Mouse (Mus musculus): ENCODE data around the gene Adam12.

Adam12 gene

GRCm38 (mm10) chr7:134231378-134232346 is at the start of gene Adam12:
Gene Adam12 (minus strand): TSS chr7:134232146.
- DNase-seq = no peak

DNA sequence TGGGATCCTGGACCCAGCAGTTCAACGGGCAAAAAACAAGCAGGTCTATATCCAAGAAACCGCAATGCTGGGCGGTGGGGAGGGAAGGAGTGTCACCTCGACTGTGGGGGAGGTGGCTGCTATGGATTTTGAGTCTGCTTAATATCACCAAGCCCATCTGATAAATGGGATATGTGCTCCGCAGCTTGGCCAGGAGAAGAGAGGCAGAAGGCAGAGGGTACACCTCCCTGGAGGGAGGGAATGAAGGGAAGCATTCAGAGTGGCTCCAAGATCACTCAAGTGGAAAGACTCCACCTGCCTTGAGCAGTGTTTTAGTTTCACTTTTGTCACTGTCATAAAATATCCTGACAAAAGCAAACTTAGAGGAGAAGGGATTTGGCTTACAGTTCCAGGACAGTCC is 41.0 kb upstream of the Adam12 start:
- DNase-seq = no peak

DNA sequence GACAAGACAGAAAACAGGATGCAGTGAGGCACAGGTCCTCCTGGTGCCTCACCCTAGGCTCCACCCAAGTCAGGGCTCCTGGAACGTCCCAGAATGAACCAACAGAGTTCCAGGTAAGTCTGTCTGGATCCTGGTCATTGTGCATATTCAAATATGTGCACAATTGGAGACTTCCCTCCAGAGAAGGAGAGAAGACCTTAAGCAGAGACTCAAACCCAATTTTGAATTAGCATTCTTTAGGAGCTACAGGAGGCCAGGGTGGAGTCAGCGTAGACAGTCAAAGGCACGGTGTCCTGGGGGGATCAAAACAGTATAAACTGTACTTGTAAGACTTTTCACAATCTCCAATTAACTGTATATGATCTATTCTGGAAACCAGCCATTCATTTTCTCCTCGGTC is 40.5 kb upstream of the Adam12 start:
- DNase-seq = no peak

DNA sequence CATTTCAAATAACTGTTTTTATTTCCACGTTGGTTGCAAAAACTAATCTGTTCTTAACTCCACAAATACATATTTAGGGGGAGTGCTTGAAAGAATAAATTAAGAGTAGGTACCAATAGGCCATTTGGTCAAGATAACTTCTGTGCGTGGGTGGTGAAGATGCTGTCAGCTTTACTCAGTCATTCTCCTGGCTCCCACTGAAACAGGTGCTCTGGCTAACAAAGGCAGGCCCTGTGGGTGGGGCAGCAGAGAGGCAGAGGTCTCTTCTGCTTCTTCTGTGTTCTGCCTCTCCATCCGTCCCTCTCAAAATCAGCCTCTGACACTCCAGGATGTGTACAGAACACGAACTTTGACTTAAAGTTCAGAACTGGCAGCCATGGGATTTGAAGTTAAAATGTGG is 33.8 kb upstream of the Adam12 start:
- no peak for DNase-seq

DNA sequence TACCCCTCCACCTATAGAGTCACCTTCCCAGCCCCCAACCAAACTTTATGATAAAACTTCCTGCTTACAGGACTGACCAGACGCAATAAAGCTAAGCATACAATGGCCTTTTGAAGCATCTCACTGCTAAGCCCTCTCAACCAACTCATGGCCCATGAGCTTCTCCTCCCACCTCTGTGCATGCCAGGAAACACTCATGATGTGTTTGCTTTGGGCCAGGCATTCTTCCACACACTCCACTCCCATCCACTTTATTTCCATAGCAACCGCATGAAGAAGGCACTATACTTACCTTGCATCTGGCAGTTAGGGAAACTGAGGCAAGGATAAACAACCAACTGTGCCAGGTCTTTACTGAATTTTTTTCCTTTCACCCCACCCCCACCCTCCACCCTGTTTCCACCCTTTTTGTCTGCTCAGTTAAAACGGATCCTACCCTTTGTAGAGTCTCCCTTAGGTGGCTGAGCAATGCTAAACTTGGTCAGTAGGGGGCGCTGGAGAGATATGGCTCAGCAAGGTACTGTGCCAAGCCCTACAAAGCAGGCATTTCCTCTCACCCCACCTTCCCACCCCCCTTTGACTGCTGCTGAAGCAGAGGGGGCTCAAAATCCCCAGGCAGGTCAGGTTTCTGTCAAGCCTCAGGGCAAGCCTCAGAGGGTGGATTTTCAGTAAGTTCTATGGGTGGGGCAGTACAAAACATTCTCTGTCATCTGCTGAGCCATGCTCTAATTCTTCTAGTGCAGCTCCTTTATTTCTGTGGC is 31.4 kb upstream of the Adam12 start:
- DNase-seq = peak; percentile 85

DNA sequence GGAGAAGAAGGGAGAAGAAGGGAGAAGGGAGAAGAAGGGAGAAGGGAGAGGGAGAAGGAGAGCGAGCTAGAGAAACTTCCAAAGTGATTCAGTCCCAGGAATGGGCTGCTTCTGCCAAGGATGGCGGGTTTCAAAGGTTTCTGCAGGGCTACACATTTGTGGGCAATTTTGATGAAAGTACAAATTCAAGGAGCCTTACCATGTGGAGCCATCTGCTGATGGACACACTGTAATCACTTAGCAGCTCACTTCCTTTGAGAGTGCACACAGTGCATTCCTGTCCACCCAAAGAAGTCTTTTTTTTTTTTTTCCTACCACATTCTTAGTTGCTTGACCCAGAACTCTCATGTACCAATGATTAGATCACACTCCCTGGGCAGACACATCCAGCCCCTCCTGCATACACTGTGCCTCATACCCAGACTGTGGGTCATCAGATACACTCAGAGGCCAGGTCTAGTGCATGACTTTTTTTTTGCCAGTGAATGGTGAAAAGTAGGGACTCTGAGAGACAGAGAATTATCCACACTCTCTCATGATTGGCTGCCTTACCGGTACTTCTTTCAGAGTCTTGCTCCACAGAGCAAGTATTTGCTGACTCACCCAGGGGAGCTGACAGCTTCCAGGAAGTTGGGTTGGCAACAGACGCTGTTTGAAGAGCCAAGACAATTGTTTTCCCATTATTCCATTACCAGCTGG is 29.2 kb upstream of the Adam12 start:
- DNase-seq = peak; percentile 79

DNA sequence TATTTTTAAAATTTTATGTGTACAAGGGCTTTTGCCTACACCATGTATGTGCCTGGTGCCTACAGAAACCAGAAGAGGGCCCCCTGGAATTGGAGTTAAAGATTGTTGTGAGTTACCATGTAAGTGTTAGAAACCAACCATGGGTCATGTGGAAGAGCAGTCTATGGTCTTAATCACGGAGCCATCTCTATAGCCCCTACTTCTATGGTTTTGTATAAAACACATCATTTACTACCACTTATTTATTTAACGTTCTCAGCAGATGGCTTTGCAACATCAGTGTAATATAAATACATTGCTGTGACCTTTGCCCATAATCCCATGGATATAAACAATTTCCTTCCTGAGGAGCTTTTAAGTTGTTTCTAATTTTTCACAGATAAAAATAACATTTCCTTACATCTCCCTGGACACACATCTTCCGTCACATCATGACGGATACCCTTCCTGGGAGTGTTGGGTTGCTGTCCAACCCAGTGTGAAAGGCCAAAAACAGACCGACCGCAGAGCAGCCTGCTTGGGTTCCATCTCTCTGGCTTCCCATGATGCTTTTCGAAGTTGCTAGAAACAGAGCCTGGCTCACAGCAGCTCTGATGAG is 18.4 kb upstream of the Adam12 start:
- peak; percentile 5 for DNase-seq

GRCm38 (mm10) chr7:134248041-134248440 is 16.1 kb upstream of the Adam12 start:
- no peak for DNase-seq

GRCm38 (mm10) chr7:134246624-134247023 is 14.7 kb upstream of the Adam12 start:
- no peak for DNase-seq

- peak; percentile 50 for DNase-seq
Measured at GRCm38 (mm10) chr7:134242773-134243172, 10.8 kb upstream of the Adam12 start.

DNA sequence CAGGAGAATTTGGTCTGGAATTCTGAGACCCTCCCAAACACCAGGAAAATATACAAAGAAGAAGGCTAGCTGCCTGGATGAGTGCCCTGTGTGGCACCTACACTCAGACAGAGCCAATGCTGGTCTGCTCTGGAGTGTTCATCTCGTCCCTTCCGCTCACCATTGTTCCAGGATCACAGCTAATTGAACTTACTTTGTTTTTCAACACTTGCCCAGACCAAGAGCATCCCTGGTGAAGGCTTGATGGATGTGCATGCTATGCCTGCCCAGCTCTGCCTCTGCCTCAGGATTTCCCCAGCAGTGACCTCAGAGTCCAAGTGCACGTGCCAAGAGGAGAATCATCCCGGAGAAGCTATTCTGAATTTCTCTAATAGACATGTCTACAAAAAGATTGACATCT is 9.3 kb upstream of the Adam12 start:
- DNase-seq = peak; percentile 50

- DNase-seq = peak; percentile 22
Measured at GRCm38 (mm10) chr7:134240579-134240978, 8.6 kb upstream of the Adam12 start.

DNA sequence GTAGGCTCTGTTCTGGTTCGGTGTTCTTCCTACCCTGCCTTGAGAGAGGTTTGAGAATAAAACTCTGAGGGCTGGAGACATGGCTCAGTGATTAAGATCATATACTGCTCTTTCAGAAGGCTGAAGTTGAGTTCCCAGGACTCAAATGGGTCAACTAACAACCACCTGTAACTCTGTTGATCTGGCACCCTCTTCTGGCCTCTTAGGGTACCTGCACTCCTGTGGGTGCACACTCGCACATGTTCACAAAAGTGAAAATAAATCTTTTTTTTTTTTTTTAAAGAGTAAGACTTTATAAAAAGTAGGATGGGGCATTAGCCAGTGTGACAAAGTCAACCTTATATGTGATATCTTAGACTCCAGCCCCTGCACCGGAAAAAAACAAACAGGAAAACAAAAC is 6.9 kb upstream of the Adam12 start:
- DNase-seq = no peak

- no peak for DNase-seq
Measured at GRCm38 (mm10) chr7:134237356-134237755, 5.4 kb upstream of the Adam12 start.

DNA sequence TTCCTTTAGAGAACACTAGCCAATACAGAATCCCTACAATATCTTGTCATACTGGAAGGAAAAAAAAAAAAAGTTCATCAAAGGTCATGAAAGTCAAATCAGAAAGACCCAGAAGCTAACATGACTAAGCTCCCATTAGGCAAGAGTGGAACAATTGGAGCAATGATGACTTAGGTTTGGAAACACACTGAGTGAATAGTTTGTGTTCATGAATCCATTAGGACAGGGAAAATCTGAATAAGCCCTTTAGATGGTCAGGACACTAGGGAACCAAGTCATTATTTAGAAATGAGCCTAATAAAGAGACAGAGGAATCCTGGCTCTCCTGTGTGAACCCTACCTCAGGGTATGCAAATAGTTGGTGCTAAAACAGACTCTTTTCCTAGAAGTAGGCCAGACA is 4.8 kb upstream of the Adam12 start:
- DNase-seq = no peak

GRCm38 (mm10) chr7:134235552-134235951 is 3.6 kb upstream of the Adam12 start:
- DNase-seq = no peak

- DNase-seq = no peak
Measured at GRCm38 (mm10) chr7:134230708-134231107, 1.2 kb downstream of the Adam12 start.

GRCm38 (mm10) chr7:134229899-134230298 is 2.0 kb downstream of the Adam12 start:
- no peak for DNase-seq

- peak; percentile 52 for DNase-seq
Measured at GRCm38 (mm10) chr7:134227773-134228455, 4.0 kb downstream of the Adam12 start.

- DNase-seq = no peak
Measured at GRCm38 (mm10) chr7:134227101-134227500, 4.8 kb downstream of the Adam12 start.

GRCm38 (mm10) chr7:134226231-134226630 is 5.7 kb downstream of the Adam12 start:
- DNase-seq = no peak
